In the genomic region with DNA sequence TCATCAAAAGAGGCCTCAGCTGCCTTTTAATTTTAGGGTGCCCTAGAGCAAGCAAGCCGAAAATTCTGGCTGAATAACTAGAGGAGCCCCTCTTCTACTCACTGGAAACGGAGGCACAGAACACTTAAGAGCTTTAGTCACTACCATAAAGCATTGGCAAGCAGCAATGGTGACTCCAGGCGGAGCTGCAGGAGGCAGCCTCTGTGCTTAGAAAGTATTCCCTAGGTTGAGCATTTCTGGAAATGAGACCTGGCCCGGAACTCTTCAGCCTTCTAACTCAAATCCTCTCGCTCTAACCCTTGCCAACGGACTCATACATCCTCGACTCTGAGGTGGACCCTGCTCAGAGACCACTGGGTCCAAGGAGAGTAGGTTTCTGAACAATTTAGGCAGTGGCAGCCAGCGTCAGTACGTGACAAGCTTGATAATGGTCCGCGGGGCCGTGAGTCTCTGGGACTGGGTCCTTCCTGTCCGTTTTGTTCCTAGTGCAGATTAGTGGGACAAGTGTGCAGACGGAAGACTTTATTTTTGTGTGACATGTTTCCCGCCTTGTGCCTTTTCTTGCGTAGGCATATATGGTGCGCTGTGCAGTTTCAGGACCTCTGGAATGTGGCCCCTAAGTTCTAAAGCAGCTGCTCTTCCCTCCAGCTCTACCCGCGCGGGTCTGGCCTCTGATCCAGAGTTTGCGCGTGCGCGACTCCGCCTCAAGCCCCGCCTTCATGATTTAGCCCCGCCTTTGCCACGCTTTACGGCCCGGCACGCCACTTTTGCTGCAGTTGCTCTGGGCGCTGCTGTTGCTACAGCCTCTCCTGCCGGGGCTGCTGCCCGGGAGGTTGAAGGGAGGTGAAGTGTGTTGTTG, we compare ENCODE assay signal across 8 mouse cellular contexts. TPM values are rescaled to one million over a fixed set of nuclear protein-coding genes. Genes with fewer than 3 reads are reported as not detected.
A peak's percentile ranks its signal among the peaks of the same experiment; 100 is the strongest.
DNase-seq lines count a peak whose midpoint lies in the region; ATAC-seq and TF ChIP-seq lines count a peak whose summit lies in the region.

Gene D230025D16Rik, plus strand, starts transcription at position 733 of the 859 bp plus-strand sequence.

- TF ChIP-seq POLR2A in heart, adult 2 months (IDR thresholded peaks at IDR 0.05; ENCODE audit: insufficient read depth, low read depth, low read length): peak; percentile 100

- peak; percentile 94 for ATAC-seq in embryonic facial prominence, embryonic 13.5 days (ENCODE audit: insufficient number of reproducible peaks, insufficient read depth, low FRiP score, low TSS enrichment, low read depth)
- peak; percentile 93 for ATAC-seq in limb, embryonic 13.5 days (ENCODE audit: low FRiP score, low read depth)
- peak; percentile 95 for ATAC-seq in midbrain, embryonic 16.5 days

- peak within 1 kb of the TSS; percentile 79 for H3K4me2 ChIP-seq in embryonic facial prominence, embryonic 13.5 days
- H3K4me2 ChIP-seq in limb, embryonic 13.5 days (replicated peaks): peak within 1 kb of the TSS; percentile 81
- peak within 1 kb of the TSS; percentile 78 for H3K4me2 ChIP-seq in midbrain, embryonic 16.5 days (ENCODE audit: low read length)

- peak within 1 kb of the TSS; percentile 88 for H3K9ac ChIP-seq in embryonic facial prominence, embryonic 13.5 days
- H3K9ac ChIP-seq in heart, adult 2 months (ENCODE audit: low read depth, low read length): peak within 1 kb of the TSS; percentile 97
- H3K9ac ChIP-seq in limb, embryonic 13.5 days: peak within 1 kb of the TSS; percentile 93
- H3K9ac ChIP-seq in midbrain, embryonic 16.5 days (ENCODE audit: low read depth, low read length): peak within 1 kb of the TSS; percentile 76

- DNase-seq in 3134 (ENCODE audit: extremely low read depth, insufficient read length, low spot score): peak; percentile 94
- peak; percentile 96 to 97 for DNase-seq in adrenal gland, postnatal 36 days
- DNase-seq in heart, adult 2 months: peak; percentile 95 to 99
- DNase-seq in kidney, adult 8-10 months: peak; percentile 93 to 96
- peak; percentile 97 for DNase-seq in spleen, postnatal 10 days (ENCODE audit: low spot score in 2 of 2)

- TF ChIP-seq CTCF in heart, adult 2 months (IDR thresholded peaks at IDR 0.05): no peak

- peak within 1 kb of the TSS; percentile 82 for H3K27ac ChIP-seq in embryonic facial prominence, embryonic 13.5 days
- H3K27ac ChIP-seq in heart, adult 2 months: peak within 1 kb of the TSS; percentile 87
- H3K27ac ChIP-seq in limb, embryonic 13.5 days: peak within 1 kb of the TSS; percentile 90
- H3K27ac ChIP-seq in midbrain, embryonic 16.5 days (ENCODE audit: low read length): peak within 1 kb of the TSS; percentile 64

- H3K4me1 ChIP-seq in embryonic facial prominence, embryonic 13.5 days: peaks cover 17% of the 10 kb centered on the region
- H3K4me1 ChIP-seq in heart, adult 2 months (ENCODE audit: control insufficient read depth, insufficient read depth, low read length): peaks cover 2% of the 10 kb centered on the region; the same call in 1 of the 2 replicates
- peaks cover 19% of the 10 kb centered on the region for H3K4me1 ChIP-seq in limb, embryonic 13.5 days
- peaks cover 14% of the 10 kb centered on the region for H3K4me1 ChIP-seq in midbrain, embryonic 16.5 days (ENCODE audit: control insufficient read depth, insufficient read depth, low read length)

- intact Hi-C loops in heart, adult 2 months (cut with DNase I): loop anchor here (2.0 kb wide), 3 partner anchors 30 to 64 kb away; partner anchors contain the start of genes 4931428F04Rik, B3gnt9 and Cbfb

- H3K4me3 ChIP-seq in embryonic facial prominence, embryonic 13.5 days: peak within 1 kb of the TSS; percentile 73
- H3K4me3 ChIP-seq in heart, adult 2 months: peak within 1 kb of the TSS; percentile 82
- peak within 1 kb of the TSS; percentile 96 for H3K4me3 ChIP-seq in limb, embryonic 13.5 days
- H3K4me3 ChIP-seq in midbrain, embryonic 16.5 days (ENCODE audit: low read depth, low read length): peak within 1 kb of the TSS; percentile 64

- 0 out of 2 replicates have a peak, but pooled peaks cover 1% of the 10 kb centered on the region for H3K79me2 ChIP-seq in heart, adult 2 months (replicated peaks; ENCODE audit: control insufficient read depth, insufficient read depth, low read length)

- 2% methylated on average over 34 of the region's 34 CpGs for WGBS in embryonic facial prominence, embryonic 13.5 days
- 3% methylated on average over 34 of the region's 34 CpGs for WGBS in heart, adult 2 months
- WGBS in limb, embryonic 13.5 days: 2% methylated on average over 34 of the region's 34 CpGs
- 1% methylated on average over 34 of the region's 34 CpGs for WGBS in midbrain, embryonic 16.5 days

- peak; percentile 35; the same call in 1 of the 2 replicates for TF ChIP-seq EP300 in heart, adult 2 months (IDR thresholded peaks at IDR 0.05; ENCODE audit: insufficient read depth, low read depth, low read length)

- no peaks in the 10 kb centered on the region for H3K36me3 ChIP-seq in embryonic facial prominence, embryonic 13.5 days
- H3K36me3 ChIP-seq in heart, adult 2 months (ENCODE audit: control insufficient read depth, insufficient read depth, low read length): peaks cover 4% of the 10 kb centered on the region; the same call in 1 of the 2 replicates
- H3K36me3 ChIP-seq in limb, embryonic 13.5 days: no peaks in the 10 kb centered on the region
- no peaks in the 10 kb centered on the region for H3K36me3 ChIP-seq in midbrain, embryonic 16.5 days (ENCODE audit: control insufficient read depth, insufficient read depth, low read length)

- H3K9me3 ChIP-seq in embryonic facial prominence, embryonic 13.5 days: no peaks in the 10 kb centered on the region
- H3K9me3 ChIP-seq in limb, embryonic 13.5 days: no peaks in the 10 kb centered on the region
- H3K9me3 ChIP-seq in midbrain, embryonic 16.5 days (replicated peaks; ENCODE audit: control insufficient read depth, low read length, poor library complexity, severe bottlenecking): no peaks in the 10 kb centered on the region

- no peaks in the 10 kb centered on the region for H3K27me3 ChIP-seq in embryonic facial prominence, embryonic 13.5 days
- H3K27me3 ChIP-seq in heart, adult 2 months (ENCODE audit: control insufficient read depth, insufficient read depth, low read length): no peaks in the 10 kb centered on the region
- no peaks in the 10 kb centered on the region for H3K27me3 ChIP-seq in limb, embryonic 13.5 days
- no peaks in the 10 kb centered on the region for H3K27me3 ChIP-seq in midbrain, embryonic 16.5 days (ENCODE audit: control insufficient read depth, insufficient read depth, low read depth, low read length)

RNA-seq across cellular contexts. Expression of gene D230025D16Rik, which starts in this region (rescaled TPM):
- 10 to 100 TPM; 23.7 to 27.2 TPM for total RNA-seq in adrenal gland, postnatal 36 days (2021)
- polyA plus RNA-seq in embryonic facial prominence, embryonic 13.5 days (2015; fragmentation: Nextera tagmentation; extraction: Ambion mirVana): 24.5 and 26.6 TPM in 2 replicates
- total RNA-seq in heart, adult 2 months (2021): 10 to 100 TPM; 19.2 to 20.3 TPM
- 16.5 and 23.7 TPM in 2 replicates for polyA plus RNA-seq in heart, adult 2 months (2012; rRNA removed)
- polyA plus RNA-seq in limb, embryonic 13.5 days (2015; fragmentation: Nextera tagmentation; extraction: Ambion mirVana): 27.3 and 27.6 TPM in 2 replicates
- polyA plus RNA-seq in midbrain, embryonic 16.5 days (2015; fragmentation: Nextera tagmentation; extraction: Ambion mirVana): 34.6 and 37.5 TPM in 2 replicates

Comparison
In these comparisons a context has a peak if more than half of its experiments do, and no peak if none do; other contexts are left out.
1. Peak in every context shown above with its lines: DNase-seq, ATAC-seq, H3K4me3 ChIP-seq and H3K27ac ChIP-seq.